Mouse (Mus musculus) cerebellum, adult (tissue): ENCODE measurements at regions not wholly inside any gene's neighbourhood (a gene's known extent, or its start where the extent isn't known, plus 50 kb on each side); places are given as distances from the start of the nearest gene placed in this dataset.

Experiments
- ATAC-seq: cut with Nextera tagmentation; 2 replicates; pipeline ENCODE4 v1.9.2; 2017; ENCODE audit warnings: mild to moderate bottlenecking, moderate library complexity, mixed read lengths; ENCODE audit not compliant: insufficient number of reproducible peaks, low FRiP score, low TSS enrichment

GRCm38 (mm10) chr6:50957328-50957900 lies 303.2 kb upstream of the Npvf start:
- ATAC-seq, result no peak

DNA sequence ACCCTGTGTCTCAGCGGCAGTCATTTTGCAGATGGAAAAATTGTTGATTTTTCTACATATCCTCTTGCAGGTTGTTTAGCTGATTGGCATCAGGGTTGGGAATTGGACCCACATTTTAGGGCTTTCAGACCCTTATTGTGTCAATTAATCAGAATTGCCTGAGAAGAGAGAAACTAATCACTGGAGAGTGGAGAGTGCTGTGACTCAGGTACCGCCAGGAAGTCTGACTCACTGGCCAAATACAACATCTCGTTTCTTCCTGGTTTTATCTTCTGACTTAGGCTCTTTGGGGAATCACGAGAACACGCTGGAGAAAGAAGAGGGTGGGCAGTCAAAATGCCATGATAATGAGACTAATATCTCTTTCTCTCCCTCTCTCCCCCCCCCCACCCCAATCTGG lies 306.1 kb upstream of the Npvf start:
- no peak for ATAC-seq

- no peak for ATAC-seq
Observed at GRCm38 (mm10) chr6:50961592-50961991, 307.4 kb upstream of the Npvf start.

DNA sequence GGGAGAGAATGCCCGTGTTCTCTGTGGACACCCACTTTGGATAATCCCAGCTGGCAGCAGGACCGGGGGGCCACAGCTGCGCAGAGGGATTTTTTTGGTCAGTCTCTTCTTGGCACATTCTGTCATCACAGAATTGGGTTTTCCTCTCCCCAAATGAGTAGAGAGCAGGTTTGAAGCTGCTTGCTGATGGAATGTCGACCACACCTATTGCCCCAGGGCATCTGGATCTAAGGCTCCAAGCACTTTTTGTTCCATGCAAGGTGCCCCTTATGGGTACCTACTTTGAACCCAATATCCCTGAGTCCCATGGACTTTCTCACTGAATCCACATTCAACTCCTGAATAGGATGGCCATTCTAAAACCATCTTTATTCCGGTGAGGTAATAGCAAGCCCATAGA lies 314.3 kb upstream of the Npvf start:
- ATAC-seq, result no peak

GRCm38 (mm10) chr6:50969341-50969740 lies 315.1 kb upstream of the Npvf start:
- no peak for ATAC-seq

DNA sequence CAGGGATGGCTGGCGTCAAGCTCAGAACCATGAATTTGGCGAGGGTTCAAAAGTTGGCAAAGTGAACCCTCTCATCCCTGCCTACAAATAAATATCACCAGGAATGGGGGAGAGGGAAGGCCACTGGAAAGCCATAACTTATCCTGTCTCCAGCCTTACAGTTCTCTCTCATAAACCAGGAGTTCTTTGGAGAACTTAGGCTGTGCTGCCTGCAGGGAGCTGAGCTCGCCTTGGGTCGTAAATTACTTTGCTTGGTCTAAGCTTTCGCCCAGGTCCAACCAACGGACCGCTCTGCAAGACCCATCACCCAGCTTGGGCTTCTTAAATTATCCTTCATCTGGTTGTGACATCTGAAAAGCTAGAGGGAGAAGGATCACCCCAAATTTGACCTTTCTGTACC lies 315.8 kb upstream of the Npvf start:
- no peak for ATAC-seq

DNA sequence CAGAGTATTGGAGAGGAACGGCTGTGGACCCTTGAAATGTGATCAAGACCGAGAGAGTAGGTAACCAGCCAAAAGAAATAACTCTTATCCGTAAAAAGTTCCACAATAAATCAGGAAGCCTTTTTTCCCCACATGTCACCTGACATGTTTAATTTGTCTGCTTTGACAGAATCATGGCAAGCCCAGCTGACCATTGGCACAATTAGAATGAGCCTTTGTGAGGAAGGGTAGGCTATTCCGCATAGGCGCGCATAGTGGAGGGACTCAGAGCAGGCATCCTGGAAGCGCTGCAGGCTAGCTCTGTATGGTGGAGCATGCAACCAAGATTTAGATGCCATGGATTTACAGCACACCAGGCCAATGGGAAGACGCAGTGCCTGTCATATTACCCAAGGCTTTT lies 316.5 kb upstream of the Npvf start:
- no peak for ATAC-seq

DNA sequence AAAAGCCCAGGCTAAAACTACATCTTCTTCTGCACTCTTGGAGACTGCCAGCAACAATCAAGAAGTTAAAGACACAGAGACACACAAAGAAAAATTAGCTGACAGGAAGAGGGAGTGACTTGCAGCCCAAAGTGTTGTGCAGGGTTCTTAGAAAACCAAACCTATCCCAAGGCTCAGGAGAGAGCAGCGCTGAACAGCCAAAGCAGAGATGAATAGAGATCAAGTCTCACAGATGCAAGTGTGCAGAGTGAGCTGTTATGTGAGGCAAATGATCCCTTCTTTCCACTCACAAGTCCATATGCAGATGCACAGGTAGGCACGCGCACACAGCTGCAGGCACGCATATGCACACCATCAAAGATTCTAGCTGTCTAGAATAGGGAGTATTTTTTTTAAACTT lies 318.0 kb upstream of the Npvf start:
- ATAC-seq, result no peak

- ATAC-seq, result no peak
Observed at GRCm38 (mm10) chr6:50973231-50973654, 319.0 kb upstream of the Npvf start.

DNA sequence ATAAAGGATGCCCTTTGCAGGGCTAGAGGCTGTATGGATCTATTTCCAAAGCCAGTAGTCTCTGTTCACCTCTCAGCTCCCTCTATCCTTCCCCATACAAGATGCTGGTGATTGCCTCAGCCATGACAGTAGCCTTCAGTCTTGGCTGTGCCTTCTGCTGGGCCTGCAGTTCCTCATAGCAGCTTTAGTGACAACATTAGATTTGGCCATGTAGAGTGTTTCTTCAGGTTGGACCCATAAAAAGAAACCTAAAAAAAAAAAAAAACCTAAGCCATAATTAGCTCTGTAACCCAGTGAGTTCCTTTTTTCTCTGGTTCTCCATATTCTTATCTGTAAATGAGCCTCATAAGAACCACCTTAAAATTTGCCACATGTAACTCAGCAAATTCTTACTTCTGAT lies 319.6 kb upstream of the Npvf start:
- no peak for ATAC-seq

DNA sequence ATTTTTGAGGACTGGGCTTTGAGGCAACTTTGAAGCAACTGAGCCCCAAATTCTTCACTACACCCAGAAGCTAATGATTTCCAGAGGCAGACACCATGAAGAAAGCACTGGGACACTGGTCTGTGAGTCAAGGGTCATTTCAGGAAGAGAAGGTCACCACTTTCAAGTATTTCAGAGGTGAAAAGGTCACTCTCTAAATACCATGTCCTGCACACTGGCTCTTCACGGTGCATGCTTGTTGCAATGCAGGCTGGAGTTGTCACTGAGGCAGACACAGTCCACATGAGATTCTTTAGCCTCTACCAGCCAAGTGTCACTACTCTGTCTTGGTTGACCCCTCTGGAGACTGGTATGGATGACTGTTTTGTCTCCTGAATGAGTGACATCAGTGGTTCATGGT lies 320.7 kb upstream of the Npvf start:
- no peak for ATAC-seq

- no peak for ATAC-seq
Observed at GRCm38 (mm10) chr6:50976973-50977372, 322.7 kb upstream of the Npvf start.

GRCm38 (mm10) chr6:50977381-50977780 lies 323.1 kb upstream of the Npvf start:
- ATAC-seq, result no peak

- ATAC-seq, result no peak
Observed at GRCm38 (mm10) chr6:50978016-50978415, 323.8 kb upstream of the Npvf start.

GRCm38 (mm10) chr6:50978571-50978970 lies 324.3 kb upstream of the Npvf start:
- ATAC-seq, result no peak

DNA sequence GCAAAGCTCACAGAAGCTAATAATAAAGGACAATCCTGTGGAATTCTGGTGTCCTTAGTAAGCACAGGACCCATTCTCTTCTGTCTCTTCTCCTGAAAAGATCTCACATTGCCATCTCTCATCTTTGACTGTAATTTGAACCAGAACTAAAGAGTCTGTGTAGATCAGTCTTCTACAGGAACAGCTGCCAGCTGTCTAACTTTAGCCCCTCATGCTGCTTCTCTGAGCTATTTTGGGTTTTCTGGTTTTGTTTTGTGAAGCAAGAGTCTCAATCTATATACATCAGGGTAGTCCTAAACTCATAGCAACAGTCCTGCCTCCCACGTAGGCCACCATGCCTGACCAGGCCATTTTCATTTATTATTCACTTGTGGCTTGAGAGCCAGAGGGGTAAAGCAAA lies 325.5 kb upstream of the Npvf start:
- no peak for ATAC-seq

DNA sequence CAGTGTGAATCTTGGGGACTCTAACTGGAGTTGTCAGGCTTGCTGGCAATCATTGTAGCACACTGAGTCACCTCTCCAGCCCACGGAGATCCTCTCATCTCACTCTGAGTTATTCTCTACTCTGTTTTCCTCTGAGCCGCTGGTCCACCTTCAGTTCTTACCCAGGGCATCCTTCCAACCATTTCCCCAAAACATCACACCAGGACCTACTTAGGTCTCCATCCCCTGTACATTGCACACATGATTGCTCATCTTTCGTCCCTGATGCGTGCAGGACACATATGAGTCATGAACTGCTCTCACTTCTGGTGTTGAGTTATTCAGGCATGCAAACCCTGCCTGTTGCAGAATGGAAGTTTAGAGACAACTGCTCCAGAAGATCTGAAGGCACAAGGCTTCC lies 326.1 kb upstream of the Npvf start:
- ATAC-seq, result no peak

GRCm38 (mm10) chr6:50981702-50982309 lies 327.6 kb upstream of the Npvf start:
- ATAC-seq, result no peak

- ATAC-seq, result no peak
Observed at GRCm38 (mm10) chr6:50982856-50983255, 328.6 kb upstream of the Npvf start.

DNA sequence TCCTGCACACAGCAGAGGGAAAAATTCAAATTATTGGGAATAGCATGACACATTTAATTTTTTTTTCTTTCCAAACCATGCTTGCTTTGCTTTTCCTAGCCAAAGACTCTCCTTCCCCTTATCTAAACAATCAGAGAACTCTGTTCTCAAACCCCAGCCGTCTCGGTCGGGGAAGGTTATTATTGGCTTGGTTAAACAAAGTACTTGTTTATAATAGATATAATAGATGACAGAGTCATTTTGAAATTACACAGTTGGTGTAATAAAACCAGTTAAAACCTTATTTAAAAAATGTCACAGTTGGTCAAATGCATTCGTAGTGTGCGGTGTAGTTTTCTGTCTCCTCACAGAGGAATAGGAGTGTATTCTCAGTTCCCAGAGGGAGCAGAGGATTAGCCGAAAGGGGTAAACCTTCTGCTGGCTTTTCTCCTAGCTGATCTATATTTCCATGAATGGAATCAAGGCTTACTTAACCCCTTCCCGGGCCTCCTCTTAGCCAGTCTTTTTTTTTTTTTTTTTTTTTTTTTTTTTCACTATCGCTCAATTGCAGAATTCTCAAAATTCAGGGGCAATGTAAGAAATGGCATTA lies 329.4 kb upstream of the Npvf start:
- no peak for ATAC-seq

GRCm38 (mm10) chr6:50984157-50984905 lies 330.1 kb upstream of the Npvf start:
- no peak for ATAC-seq
